Mouse (Mus musculus): Measurements from ENCODE around the gene Ltbp1.

Gene Ltbp1

DNA sequence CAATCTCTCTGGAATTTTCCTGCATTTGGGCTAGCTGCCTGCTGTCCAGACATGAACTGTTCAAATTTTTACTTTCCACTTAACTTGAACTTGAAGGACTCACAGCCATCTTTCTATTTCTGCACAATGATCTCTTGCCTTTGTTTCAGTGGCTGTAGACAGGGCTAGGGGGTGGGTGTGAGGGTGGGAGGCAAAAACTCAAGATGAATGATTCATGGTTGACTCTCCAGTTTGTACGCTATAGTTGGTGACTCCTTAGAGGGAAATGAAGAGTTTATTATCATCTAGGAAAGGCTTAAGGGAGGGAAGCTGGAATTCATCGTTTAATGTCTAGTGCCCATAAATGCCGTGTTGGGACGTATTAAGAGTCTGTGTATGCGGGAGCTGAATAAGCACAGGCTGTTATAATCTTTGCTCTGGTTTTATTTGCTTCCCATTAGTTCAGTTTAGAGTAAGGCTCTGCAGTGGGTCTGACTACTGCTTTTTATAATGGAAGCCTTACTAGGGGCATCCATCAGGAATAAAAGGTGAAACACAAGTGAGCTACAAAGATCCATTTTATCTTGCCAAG is 436.0 kb downstream of the Ltbp1 start:
- no peak for DNase-seq (ENCODE audit: low spot score)
